Mouse (Mus musculus) stomach, postnatal 0 days (tissue): Measurements from ENCODE around the gene Rps7.

Experiments
- CTCF ChIP-seq: IDR thresholded peaks from 2 replicates; pipeline ENCODE4 v1.5.1; 2016; ENCODE audit warnings: antibody characterized with exemption, low read depth, mild to moderate bottlenecking, moderate library complexity
- EP300 ChIP-seq: optimal IDR thresholded peaks from 2 replicates; pipeline ENCODE3; 2016; ENCODE audit warnings: antibody characterized with exemption

DNA sequence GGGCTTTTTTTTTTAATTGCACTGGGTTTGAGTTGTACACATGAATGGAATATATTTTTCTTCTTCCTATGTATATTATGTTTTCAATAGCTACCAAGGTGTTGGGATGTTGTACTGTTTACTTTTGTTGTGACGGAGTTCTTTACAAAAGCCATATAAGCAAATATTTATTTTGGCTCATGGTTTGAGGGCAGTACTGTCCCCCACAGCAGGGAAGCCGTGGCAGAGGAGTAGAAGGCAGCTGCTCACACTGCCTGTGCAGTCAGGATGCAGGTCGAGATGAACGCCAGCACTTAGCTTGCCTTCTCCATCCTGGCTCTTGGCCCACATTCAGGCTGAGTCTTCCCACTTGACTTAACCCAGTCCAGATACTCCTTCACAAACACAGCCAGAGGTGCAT is 31.0 kb upstream of the Rps7 start:
- TF ChIP-seq EP300 (no peak), CTCF (no peak)
